Mouse (Mus musculus) neural tube, embryonic 15.5 days (tissue): ENCODE results near the gene Thsd7a. TPM values are rescaled to one million over a fixed set of nuclear protein-coding genes. Genes with fewer than 3 reads are reported as not detected.

ENCODE experiments used
- ATAC-seq: fragments of 200-750 bp; cut with Nextera tagmentation; 2 replicates; pipeline ENCODE4 v1.8.0; 2017; ENCODE audit warnings: mild to moderate bottlenecking, moderate TSS enrichment, moderate library complexity; ENCODE audit not compliant: low FRiP score
- H3K27ac ChIP-seq: fragments of 300-500 bp; sonication (generic); replicated peaks from 2 replicates; pipeline ENCODE4 v1.5.1; 2015; ENCODE audit warnings: mild to moderate bottlenecking, inconsistent platforms
- H3K27me3 ChIP-seq: fragments of 300-500 bp; sonication (generic); replicated peaks from 2 replicates; pipeline ENCODE4 v1.6.1; 2015; ENCODE audit warnings: inconsistent platforms
- H3K36me3 ChIP-seq: fragments of 300-500 bp; sonication (generic); 2 replicates; pipeline ENCODE4 v1.6.1; 2015; ENCODE audit warnings: inconsistent platforms
- H3K4me1 ChIP-seq: fragments of 300-500 bp; sonication (generic); 2 replicates; pipeline ENCODE4 v1.6.1; 2015; ENCODE audit warnings: inconsistent platforms
- H3K4me2 ChIP-seq: fragments of 300-500 bp; sonication (generic); 2 replicates; pipeline ENCODE4 v1.6.1; 2015; ENCODE audit warnings: inconsistent platforms, mild to moderate bottlenecking, moderate library complexity
- H3K4me3 ChIP-seq: fragments of 300-500 bp; sonication (generic); replicated peaks from 2 replicates; pipeline ENCODE4 v1.5.1; 2015; ENCODE audit warnings: mild to moderate bottlenecking, inconsistent platforms
- H3K9ac ChIP-seq: fragments of 300-500 bp; sonication (generic); replicated peaks from 2 replicates; pipeline ENCODE4 v1.6.1; 2015; ENCODE audit warnings: mild to moderate bottlenecking, inconsistent platforms
- H3K9me3 ChIP-seq: fragments of 300-500 bp; sonication (generic); replicated peaks from 2 replicates; pipeline ENCODE4 v1.6.1; 2016; ENCODE audit warnings: inconsistent platforms
- WGBS: fragments of 180-500 bp; shearing (Covaris S2); methylation state at CpG from one replicate; pipeline ENCODE4 v1.1.7; 2015; ENCODE audit warnings: mixed read lengths; 5-methylcytosine and 5-hydroxymethylcytosine counted together
- polyA plus RNA-seq: library from polyadenylated mRNA; unstranded; fragments of >200 nt; fragmentation: Nextera tagmentation; extraction: Ambion mirVana; gene quantifications from 2 replicates; pipeline ENCODE4 v1.2.1, GENCODE M21; 2015

The Thsd7a gene
- polyA plus RNA-seq, 1 experiment from 2014 or later: 34.0 TPM

GRCm38 (mm10) chr6:12380717-12381116 lies 368.5 kb downstream of the Thsd7a start:
- Histone ChIP-seq H3K4me2 (no peak overlapping the region), H3K27ac (no peak overlapping the region), H3K9me3 (no peaks in the 10 kb centered on the region), H3K4me3 (no peak overlapping the region), H3K27me3 (no peaks in the 10 kb centered on the region), H3K9ac (no peak overlapping the region), H3K4me1 (0 out of 2 replicates have a peak, but pooled peaks cover 2% of the 10 kb centered on the region), H3K36me3 (no peaks in the 10 kb centered on the region)
- 55% methylated on average over 2 of the region's 2 CpGs for WGBS
- ATAC-seq: no peak

- H3K36me3 ChIP-seq: no peaks in the 10 kb centered on the region
- H3K9me3 ChIP-seq: no peaks in the 10 kb centered on the region
- H3K9ac ChIP-seq: no peak overlapping the region
- H3K27me3 ChIP-seq: no peaks in the 10 kb centered on the region
- no peak overlapping the region for H3K27ac ChIP-seq
- 33% methylated on average over 2 of the region's 2 CpGs for WGBS
- no peak overlapping the region for H3K4me2 ChIP-seq
- no peaks in the 10 kb centered on the region for H3K4me1 ChIP-seq
- H3K4me3 ChIP-seq: no peak overlapping the region
- ATAC-seq: no peak; the same call in 1 of the 2 replicates
Observed at GRCm38 (mm10) chr6:12358737-12359136, 390.5 kb downstream of the Thsd7a start.

GRCm38 (mm10) chr6:12353573-12353972 lies 395.6 kb downstream of the Thsd7a start:
- H3K27ac ChIP-seq: no peak overlapping the region
- WGBS: 73% methylated on average over 2 of the region's 2 CpGs
- H3K27me3 ChIP-seq: no peaks in the 10 kb centered on the region
- no peak overlapping the region for H3K4me2 ChIP-seq
- H3K9me3 ChIP-seq: no peaks in the 10 kb centered on the region
- H3K4me1 ChIP-seq: no peaks in the 10 kb centered on the region
- H3K4me3 ChIP-seq: no peak overlapping the region
- H3K9ac ChIP-seq: no peak overlapping the region
- H3K36me3 ChIP-seq: no peaks in the 10 kb centered on the region
- no peak for ATAC-seq

GRCm38 (mm10) chr6:12352165-12352719 lies 397.0 kb downstream of the Thsd7a start:
- H3K36me3 ChIP-seq: no peaks in the 10 kb centered on the region
- H3K27me3 ChIP-seq: no peaks in the 10 kb centered on the region
- WGBS: 72% methylated on average over 9 of the region's 9 CpGs
- H3K9me3 ChIP-seq: no peaks in the 10 kb centered on the region
- no peak for ATAC-seq
- H3K4me3 ChIP-seq: no peak overlapping the region
- no peaks in the 10 kb centered on the region for H3K4me1 ChIP-seq
- H3K4me2 ChIP-seq: no peak overlapping the region
- H3K27ac ChIP-seq: no peak overlapping the region
- H3K9ac ChIP-seq: no peak overlapping the region

GRCm38 (mm10) chr6:12350753-12351152 lies 398.5 kb downstream of the Thsd7a start:
- Histone ChIP-seq H3K9ac (no peak overlapping the region), H3K27ac (no peak overlapping the region), H3K4me2 (no peak overlapping the region), H3K4me1 (no peaks in the 10 kb centered on the region), H3K9me3 (no peaks in the 10 kb centered on the region), H3K4me3 (no peak overlapping the region), H3K36me3 (no peaks in the 10 kb centered on the region), H3K27me3 (no peaks in the 10 kb centered on the region)
- 40% methylated on average over 5 of the region's 5 CpGs for WGBS
- no peak for ATAC-seq

- Histone ChIP-seq H3K9me3 (no peaks in the 10 kb centered on the region), H3K36me3 (no peaks in the 10 kb centered on the region), H3K27me3 (no peaks in the 10 kb centered on the region), H3K27ac (no peak overlapping the region), H3K4me1 (no peaks in the 10 kb centered on the region), H3K4me2 (no peak overlapping the region), H3K4me3 (no peak overlapping the region), H3K9ac (no peak overlapping the region)
- ATAC-seq: no peak
- 52% methylated on average over 3 of the region's 3 CpGs for WGBS
Observed at GRCm38 (mm10) chr6:12349105-12349759, 400.0 kb downstream of the Thsd7a start.

- H3K9ac ChIP-seq: no peak overlapping the region
- no peak for ATAC-seq
- H3K27ac ChIP-seq: no peak overlapping the region
- H3K9me3 ChIP-seq: no peaks in the 10 kb centered on the region
- H3K36me3 ChIP-seq: no peaks in the 10 kb centered on the region
- no peak overlapping the region for H3K4me3 ChIP-seq
- no peaks in the 10 kb centered on the region for H3K4me1 ChIP-seq
- H3K27me3 ChIP-seq: no peaks in the 10 kb centered on the region
- H3K4me2 ChIP-seq: no peak overlapping the region
Observed at GRCm38 (mm10) chr6:12348667-12349066, 400.5 kb downstream of the Thsd7a start.

- WGBS: 44% methylated on average over 14 of the region's 14 CpGs
- Histone ChIP-seq H3K9me3 (no peaks in the 10 kb centered on the region), H3K4me1 (peaks cover 8% of the 10 kb centered on the region; the same call in 1 of the 2 replicates), H3K4me2 (no peak overlapping the region), H3K27me3 (no peaks in the 10 kb centered on the region), H3K9ac (no peak overlapping the region), H3K4me3 (no peak overlapping the region), H3K36me3 (no peaks in the 10 kb centered on the region), H3K27ac (no peak overlapping the region)
- no peak for ATAC-seq
Observed at GRCm38 (mm10) chr6:12336590-12337584, 412.3 kb downstream of the Thsd7a start.

GRCm38 (mm10) chr6:12315070-12315909 lies 433.9 kb downstream of the Thsd7a start:
- ATAC-seq: peak; percentile 66; the same call in 1 of the 2 replicates
- Histone ChIP-seq H3K9me3 (no peaks in the 10 kb centered on the region), H3K27ac (no peak overlapping the region), H3K36me3 (no peaks in the 10 kb centered on the region), H3K4me1 (no peaks in the 10 kb centered on the region), H3K27me3 (no peaks in the 10 kb centered on the region), H3K4me2 (no peak overlapping the region), H3K4me3 (no peak overlapping the region), H3K9ac (no peak overlapping the region)
- WGBS: 50% methylated on average over 7 of the region's 7 CpGs

- H3K36me3 ChIP-seq: no peaks in the 10 kb centered on the region
- WGBS: 67% methylated on average over 2 of the region's 2 CpGs
- H3K9me3 ChIP-seq: peaks cover 4% of the 10 kb centered on the region; the same call in 1 of the 2 replicates
- ATAC-seq: no peak
- H3K4me2 ChIP-seq: no peak overlapping the region
- no peaks in the 10 kb centered on the region for H3K4me1 ChIP-seq
- H3K4me3 ChIP-seq: no peak overlapping the region
- no peak overlapping the region for H3K27ac ChIP-seq
- H3K27me3 ChIP-seq: no peaks in the 10 kb centered on the region
- no peak overlapping the region for H3K9ac ChIP-seq
Observed at GRCm38 (mm10) chr6:12307502-12307901, 441.7 kb downstream of the Thsd7a start.
